Mouse (Mus musculus): ENCODE measurements around the gene Folr1. TPM values are rescaled to one million over a fixed set of nuclear protein-coding genes. Genes with fewer than 3 reads are reported as not detected.

Folr1 gene
- not detected in 3 replicates for total RNA-seq (2017)

DNA sequence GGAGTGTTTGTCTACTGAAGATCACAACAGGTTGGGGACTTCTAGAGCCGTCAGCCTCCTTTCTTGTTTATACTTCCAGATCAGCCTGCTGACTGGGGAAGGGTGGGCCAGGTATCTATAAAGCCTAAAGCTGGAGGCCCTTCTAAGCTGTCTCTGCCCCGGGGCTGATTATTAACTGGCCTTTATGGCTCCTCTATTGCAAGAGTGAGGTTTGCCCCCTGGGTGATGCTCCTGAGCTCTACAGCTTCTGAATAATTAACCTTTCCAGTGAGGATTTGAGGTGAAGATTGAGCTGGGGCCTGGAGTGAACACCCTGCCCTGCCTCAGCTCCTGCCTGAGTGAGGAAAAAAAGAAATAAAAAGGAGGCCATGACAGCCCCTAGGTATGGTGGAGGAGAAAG is at the start of gene Folr1:
Gene Folr1, minus strand, starts transcription at position 160 of the 400 bp plus-strand sequence.
- ATAC-seq (replicated peaks; ENCODE audit: insufficient number of reproducible peaks, low FRiP score, low TSS enrichment, poor library complexity, severe bottlenecking) = no peak

DNA sequence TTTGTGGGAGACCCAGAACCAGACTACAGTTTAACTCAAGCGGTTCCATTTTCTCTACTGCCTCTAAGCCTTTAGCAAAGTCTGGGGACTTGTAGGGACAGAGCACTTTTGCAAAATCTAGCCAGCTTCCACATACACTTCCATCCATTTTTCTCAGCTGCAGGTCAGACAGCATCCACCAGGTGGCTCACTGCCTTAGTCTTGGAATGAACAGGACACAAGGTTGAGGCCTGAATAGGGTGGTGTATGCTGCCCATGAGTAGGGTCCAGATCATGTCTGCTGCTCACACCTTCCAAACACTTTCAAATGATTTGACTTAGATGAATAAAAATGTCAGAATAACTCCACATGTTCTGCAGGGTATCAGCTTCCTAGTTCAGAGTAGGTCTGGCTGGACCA is 47.5 kb upstream of the Folr1 start:
- ATAC-seq (replicated peaks; ENCODE audit: insufficient number of reproducible peaks, low FRiP score, low TSS enrichment, poor library complexity, severe bottlenecking) = peak; percentile 80

DNA sequence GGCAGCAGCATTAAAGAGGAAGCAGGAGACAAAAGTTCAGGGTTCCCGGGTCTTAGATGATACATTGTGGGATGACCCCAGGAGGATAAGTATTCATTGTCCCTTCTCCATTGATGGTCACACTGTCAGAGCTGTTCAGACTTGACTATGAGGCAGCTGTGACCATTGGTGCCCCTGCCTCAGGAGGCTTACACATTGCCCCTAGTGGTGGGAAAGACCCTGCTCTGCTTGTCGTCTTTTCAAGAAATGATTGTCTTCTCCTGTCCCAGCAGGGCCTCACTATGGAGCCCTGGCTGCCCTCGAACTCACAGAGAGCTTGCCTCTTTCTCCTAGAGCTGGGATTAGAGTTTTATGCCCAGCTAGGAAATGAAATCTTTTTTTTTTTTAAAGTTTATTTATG is 41.4 kb upstream of the Folr1 start:
- ATAC-seq (replicated peaks; ENCODE audit: insufficient number of reproducible peaks, low FRiP score, low TSS enrichment, poor library complexity, severe bottlenecking) = no peak

DNA sequence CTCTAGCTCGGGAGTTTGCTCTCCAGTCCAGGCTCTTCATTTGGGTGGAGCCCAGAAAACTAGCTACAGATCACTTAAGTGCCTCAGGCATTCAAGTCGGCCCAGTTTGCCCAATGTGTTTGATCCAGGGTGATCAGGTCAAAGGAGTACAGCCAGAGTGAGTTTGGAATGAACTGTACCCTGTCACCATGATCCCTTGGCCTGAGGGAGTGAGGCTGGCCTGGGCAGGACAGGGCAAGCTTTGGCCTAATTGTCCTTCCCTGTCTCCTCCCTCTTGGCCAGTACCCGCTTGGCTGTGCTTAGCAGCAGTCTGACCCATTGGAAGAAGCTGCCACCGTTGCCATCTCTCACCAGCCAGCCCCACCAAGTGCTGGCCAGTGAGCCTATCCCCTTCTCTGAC is 39.5 kb upstream of the Folr1 start:
- ATAC-seq (replicated peaks; ENCODE audit: insufficient number of reproducible peaks, low FRiP score, low TSS enrichment, poor library complexity, severe bottlenecking) = no peak

DNA sequence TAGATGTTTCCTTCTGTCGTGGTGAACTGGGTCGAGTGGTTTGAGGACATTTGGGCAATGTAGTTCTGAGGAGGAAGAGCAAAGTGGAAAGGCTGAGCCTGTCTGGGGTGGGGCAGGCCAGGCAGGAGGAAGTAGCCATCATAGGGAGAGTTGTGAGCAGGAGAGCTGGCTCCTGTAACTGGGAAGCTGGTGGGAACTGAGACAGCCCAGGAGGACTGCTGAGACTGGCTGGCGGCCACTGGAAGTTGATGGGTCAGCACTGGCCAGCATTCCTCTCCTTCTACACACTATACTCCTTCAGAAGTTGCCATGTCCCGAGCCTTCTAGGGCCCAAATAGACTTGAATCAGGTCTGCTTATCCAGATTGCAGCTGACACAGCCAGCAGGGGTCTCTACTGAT is 37.8 kb upstream of the Folr1 start:
- peak; percentile 32 for ATAC-seq (replicated peaks; ENCODE audit: insufficient number of reproducible peaks, low FRiP score, low TSS enrichment, poor library complexity, severe bottlenecking)

DNA sequence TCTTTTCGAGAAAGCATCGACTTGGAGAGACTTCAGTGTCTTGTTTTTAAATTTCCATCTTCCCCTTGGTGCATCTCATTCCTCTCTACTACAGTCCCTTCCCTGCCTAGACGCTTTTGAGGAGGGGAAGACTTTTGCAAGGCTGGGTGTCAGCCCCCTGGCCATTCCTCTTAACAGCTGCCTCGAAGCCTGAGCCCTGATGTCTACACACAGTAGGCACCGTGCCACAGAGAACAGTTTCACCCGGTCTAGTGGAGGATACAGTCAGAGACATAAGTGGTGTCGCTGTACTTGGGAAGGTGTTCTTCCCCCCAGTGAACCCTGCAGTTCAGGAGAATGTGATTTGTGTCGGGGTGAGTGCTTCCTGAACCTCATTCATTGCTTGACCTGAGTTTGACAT is 36.1 kb upstream of the Folr1 start:
- ATAC-seq (replicated peaks; ENCODE audit: insufficient number of reproducible peaks, low FRiP score, low TSS enrichment, poor library complexity, severe bottlenecking) = no peak

DNA sequence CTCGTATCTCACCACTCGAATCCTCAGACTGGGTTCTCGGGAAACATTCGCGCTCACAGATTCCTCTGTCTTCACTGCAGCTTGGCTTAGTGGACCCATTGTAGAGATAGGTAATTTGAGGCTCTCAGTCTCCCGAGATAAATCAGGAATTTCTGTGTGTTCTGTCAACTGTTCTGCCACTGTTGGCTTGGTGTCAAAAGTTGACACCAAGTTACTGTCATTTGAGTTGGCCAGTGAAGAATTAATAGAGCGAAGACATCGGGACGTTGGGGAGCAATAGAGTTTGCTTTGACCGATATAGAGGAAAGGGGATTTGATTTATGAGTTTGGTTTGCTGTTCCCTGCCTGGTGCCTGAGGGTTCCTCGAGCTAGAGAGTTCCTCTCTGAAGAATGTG is 35.7 kb upstream of the Folr1 start, which contains the start of gene Tomt:
Gene Tomt, minus strand, starts transcription at position 73 of the 395 bp plus-strand sequence.
- ATAC-seq (replicated peaks; ENCODE audit: insufficient number of reproducible peaks, low FRiP score, low TSS enrichment, poor library complexity, severe bottlenecking) = no peak

DNA sequence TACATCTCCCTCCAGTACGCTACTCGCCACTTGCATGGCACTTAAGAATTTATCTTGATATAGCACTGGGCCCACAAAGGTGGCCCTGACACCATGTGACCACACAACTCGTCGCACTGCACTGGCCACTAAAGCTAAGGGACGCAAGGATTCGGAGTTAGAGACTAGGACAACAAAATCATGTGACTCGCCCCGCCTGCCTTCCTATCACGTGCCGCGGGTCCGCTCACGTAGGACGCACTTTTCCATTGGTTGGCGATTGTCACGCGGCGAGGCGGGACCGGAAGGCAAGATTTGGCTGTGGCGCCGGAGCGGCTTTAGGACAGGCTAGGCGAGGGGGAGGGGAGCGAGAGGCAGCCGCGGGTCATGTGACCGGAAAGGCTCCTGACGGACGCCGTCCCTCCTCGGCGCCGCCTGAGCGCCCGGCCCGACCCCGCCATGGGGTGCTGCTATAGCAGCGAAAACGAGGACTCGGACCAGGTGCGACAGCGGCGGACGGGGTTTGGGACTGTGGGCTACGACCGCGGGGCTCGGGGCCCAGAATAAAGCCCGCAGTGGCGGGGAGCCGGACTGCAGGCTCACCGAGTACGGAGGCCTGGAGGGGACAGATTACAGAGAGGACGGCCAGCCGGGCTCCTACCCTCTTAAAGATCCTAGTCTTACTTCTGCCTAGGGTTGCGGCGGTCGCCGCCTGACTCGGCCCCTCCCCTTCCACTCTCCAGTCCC is 35.1 kb upstream of the Folr1 start, which contains the start of gene Lamtor1:
Gene Lamtor1, plus strand, starts transcription at position 344 of the 726 bp plus-strand sequence.
- peak; percentile 89 for ATAC-seq (replicated peaks; ENCODE audit: insufficient number of reproducible peaks, low FRiP score, low TSS enrichment, poor library complexity, severe bottlenecking)

DNA sequence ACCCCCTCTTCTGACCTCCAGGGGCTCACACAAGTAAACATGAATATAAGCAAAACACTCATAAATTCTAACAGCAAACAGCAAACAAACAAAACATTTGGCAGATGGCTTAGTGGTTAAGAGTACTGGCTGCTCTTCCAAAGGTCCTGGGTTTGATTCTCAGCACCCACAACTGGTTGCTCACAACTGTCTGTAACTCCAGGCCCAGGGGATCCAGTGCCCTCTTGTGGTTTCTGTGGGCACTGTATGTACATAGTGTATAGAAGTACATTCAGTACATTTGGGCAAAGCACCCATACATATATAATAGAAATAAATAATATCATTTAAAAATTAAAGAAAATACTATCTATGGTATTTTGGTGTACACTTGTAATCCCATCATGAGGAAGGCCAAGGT is 32.3 kb upstream of the Folr1 start:
- ATAC-seq (replicated peaks; ENCODE audit: insufficient number of reproducible peaks, low FRiP score, low TSS enrichment, poor library complexity, severe bottlenecking) = no peak

DNA sequence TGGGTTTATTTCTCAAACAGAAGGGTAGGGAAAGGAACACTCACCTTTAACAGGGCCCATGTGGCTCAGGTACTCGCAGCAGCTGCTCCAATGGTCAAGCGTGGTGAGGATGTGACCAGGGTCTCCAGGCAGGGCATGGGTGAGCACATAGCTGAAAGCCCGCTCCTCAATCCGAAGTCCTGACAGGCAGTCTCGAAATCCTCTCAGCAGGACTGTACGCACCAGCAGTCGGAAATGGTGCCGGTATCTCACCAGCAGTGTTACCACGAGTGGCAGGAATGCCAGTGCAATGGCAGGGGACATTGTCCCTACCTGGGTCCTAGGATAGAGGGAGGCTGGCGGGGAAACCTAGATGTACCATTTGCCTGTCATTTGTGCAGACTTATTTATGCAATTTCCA is 31.4 kb upstream of the Folr1 start:
- ATAC-seq (replicated peaks; ENCODE audit: insufficient number of reproducible peaks, low FRiP score, low TSS enrichment, poor library complexity, severe bottlenecking) = no peak

DNA sequence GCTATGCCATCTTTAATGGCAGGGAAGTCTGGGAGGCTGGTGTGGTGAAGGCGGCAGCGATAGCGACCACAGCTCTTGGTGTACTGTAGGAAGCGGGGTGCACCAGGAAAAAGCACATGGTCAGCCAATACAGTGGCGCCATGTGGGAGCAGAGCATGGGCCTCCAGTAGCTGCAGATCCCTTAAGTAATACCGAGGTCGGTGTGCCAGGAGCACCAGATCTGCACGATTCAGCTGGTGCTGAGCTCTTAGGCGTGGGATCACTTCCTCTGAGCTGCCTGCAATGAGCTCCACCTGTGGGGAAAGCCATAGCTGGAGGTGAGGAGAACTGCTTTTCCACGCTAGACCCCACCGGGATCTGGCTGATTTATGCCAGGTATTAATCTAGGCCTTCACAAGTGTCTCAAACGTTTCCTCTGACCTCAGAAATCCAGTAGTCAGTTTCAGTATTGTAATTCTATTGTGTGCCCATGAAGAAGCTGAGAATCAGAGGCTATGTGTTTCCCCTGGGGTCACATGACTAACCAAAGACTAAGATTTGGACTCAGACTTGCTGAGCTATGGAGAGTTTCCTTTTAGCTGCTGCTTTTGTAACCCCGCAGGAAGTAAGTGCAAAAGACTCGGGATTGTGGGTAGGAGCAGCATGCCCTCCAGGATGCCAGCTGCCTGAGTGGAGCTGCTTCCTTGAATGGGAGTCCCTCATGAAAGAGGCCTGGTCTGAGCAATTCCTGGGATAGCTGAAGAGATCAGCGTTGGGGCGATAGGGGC is 29.9 kb upstream of the Folr1 start:
- no peak for ATAC-seq (replicated peaks; ENCODE audit: insufficient number of reproducible peaks, low FRiP score, low TSS enrichment, poor library complexity, severe bottlenecking)

DNA sequence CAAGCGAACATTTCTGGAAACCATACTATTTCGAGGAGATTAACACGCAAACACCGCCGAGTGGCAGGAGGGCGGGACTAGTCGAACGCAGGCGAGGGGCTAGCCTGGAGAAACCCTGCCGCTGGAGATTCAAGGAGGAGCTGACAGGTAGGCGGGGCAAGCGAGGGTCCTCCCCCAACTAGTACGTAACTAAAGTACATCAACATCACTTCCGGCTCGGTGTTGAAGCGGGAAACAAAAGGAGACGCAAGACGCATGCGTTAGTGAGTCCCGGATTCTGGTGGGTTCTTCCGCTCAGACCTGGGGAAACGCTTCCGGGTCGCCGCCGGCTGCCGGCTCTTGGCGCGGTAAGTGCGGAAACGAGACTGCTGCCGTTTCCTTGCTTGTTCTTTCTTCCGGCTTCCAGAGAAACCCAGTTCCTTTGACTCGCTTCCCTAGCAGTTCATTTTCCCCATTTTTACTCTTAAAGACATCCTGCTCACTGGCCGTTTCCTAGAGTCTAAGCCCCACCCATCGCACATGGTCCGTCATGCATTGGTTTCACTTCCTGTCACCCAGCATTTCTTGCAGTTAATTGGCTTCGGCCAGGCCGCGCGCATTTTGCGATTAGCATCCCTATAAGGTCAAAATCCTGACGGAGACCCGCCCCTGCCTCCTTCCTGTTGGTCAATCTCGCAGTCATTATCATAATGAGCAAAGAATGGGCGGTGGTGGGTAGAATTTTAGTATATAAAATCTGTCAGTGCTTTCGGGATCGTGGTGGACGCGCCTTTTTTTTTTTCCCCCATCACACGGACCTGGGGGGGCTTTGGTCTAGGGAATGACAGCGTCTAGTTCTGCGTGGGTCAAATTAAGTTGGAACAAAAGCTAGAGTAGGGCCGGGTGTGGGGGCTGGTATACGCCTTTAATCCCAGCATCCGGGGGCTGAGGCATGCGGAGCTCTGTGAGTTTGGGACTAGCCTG is 25.8 kb upstream of the Folr1 start:
- ATAC-seq (replicated peaks; ENCODE audit: insufficient number of reproducible peaks, low FRiP score, low TSS enrichment, poor library complexity, severe bottlenecking) = peak; percentile 94

DNA sequence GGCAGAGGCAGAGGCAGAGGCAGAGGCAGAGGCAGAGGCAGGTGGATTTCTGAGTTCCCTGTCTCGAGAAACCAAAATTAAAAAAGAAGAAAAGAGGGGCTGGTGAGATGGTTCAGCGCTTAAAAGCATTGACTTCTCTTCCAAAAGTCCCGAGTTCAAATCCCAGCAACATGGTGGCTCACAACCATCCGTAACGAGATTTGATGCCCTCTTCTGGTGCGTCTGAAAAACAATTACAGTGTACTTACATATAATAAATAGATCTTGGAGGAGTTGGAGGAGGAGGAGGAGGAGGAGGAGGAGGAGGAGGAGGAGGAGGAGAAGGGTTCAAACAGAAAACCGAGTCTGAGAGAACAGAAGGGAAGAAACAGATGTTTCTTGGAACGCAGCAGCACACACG is 25.1 kb upstream of the Folr1 start:
- ATAC-seq (replicated peaks; ENCODE audit: insufficient number of reproducible peaks, low FRiP score, low TSS enrichment, poor library complexity, severe bottlenecking) = no peak

DNA sequence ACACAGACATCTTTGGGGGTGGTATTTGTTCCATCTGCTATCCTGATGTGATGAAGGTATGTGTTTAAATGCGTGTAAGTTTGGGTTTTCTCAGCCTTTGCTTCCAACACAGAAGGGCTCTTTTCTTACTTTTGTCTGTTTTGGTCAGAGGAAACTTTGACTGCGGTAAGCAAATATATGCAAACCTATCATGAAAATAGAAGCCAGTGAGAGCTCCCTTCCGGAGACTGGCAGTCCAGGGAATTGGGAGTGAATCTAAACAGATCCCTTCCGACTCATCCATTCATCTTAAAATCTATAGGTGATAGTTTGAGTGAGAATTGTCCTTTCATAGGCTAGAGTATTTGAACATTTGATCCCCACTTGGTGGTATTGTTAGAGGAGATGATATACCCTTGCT is 17.9 kb upstream of the Folr1 start:
- ATAC-seq (replicated peaks; ENCODE audit: insufficient number of reproducible peaks, low FRiP score, low TSS enrichment, poor library complexity, severe bottlenecking) = no peak

DNA sequence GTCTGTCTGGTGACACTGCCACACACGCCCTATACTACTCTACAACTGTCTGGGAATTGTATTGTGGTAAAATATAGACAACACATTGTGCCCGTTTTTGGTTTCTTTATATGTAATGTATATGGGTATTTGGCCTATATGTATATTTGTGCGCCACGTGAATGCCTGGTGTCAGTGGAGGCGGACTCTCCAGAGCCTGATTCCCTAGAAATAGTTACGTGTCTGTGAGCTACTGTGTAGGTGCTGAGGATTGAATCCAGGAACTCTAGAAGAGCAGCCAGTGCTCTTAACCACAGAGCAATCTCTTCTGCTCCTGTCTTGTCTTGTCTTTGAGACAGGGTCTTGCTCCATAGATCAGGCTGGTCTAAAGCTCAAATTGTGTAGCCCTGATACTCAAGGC is 15.7 kb upstream of the Folr1 start:
- ATAC-seq (replicated peaks; ENCODE audit: insufficient number of reproducible peaks, low FRiP score, low TSS enrichment, poor library complexity, severe bottlenecking) = no peak

DNA sequence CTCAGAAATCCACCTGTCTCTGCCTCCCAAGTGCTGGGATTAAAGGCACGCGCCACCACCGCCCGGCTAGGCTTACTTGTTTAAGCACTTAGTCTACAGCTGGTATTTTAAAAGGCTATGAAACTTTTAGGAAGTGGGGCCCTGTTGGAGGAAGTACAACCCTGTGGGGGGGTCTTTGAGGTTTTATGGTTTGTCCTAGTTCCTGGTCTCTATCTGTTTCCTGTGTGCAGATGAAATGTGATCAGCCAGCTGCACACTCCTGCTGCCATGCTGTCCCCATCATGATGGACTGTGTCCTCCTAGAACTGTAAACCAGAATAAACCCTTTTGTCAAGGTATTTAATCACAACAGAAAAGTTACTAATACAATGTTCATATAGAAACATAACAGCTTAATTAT is 13.6 kb upstream of the Folr1 start:
- no peak for ATAC-seq (replicated peaks; ENCODE audit: insufficient number of reproducible peaks, low FRiP score, low TSS enrichment, poor library complexity, severe bottlenecking)

DNA sequence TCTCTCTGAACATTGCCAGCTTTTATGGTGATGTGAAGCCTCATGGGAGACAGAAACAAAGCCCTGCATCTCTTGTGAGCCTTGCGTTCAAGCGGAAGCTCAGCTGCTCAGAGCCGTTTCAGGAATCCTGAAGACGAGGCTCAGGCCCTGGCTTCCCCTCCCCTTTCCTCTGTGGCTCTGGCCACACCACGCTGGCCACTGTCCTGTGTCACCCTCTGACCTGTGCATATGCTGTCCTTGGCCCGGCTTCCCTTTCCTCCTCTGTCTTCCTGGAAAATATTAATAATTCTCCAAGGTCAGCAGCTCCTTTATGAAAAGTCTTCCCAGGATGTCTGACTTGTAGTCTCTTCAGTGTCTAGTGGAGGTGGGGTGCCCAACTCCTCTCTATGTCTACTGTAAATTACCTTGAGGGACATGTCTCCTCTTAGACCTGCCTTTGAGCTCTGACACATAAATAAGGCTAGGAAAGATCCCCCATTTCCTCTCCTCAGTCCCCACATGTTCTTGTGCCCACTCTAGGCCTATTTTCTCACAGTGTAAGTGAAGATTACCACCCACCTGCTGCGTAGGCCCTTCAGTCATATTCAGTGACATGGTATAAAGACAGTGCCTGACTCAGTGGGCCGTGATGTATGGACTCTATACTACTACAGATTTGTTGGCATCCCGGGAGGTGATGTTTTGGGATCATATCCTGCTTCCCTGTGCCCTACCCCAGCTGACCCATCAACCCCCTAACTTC is 12.0 kb upstream of the Folr1 start:
- ATAC-seq (replicated peaks; ENCODE audit: insufficient number of reproducible peaks, low FRiP score, low TSS enrichment, poor library complexity, severe bottlenecking) = no peak

DNA sequence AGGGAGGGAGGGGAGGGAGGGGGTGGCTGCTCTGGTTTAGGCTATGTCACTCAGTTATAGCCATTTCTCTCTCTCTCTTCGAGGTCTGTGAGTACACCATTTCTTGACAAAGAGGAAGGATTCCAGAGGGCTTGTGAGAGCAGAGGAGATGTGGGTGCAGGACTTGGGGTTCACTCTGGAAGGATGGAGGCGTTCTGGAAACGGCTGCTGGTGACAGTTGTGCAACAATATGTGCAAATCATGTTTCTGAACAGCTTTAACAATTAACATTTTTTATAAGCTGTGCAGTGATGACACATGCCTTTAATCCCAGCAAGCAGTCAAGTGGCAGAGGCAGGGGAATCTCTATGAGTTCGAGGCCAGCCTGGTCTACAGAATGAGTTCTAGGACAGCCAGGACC is 10.3 kb upstream of the Folr1 start:
- no peak for ATAC-seq (replicated peaks; ENCODE audit: insufficient number of reproducible peaks, low FRiP score, low TSS enrichment, poor library complexity, severe bottlenecking)

Data from monocyte, adult 5-6 weeks (primary cell).